Mouse (Mus musculus) mature B cell (primary cell): Measurements from ENCODE around the gene Actn1.

ENCODE experiments used
- in situ Hi-C: fragments of 300-500 bp; cut with MboI; formaldehyde crosslinking; loops from 2 replicates; pipeline ENCODE4 v1.14.3; 2019

The Actn1 gene

GRCm38 (mm10) chr12:80259216-80260055 lies 735 bp downstream of the Actn1 start:
- in situ Hi-C loops: no loop called here

GRCm38 (mm10) chr12:80258520-80259215 lies 1.5 kb downstream of the Actn1 start:
- in situ Hi-C loops: no loop called here

- in situ Hi-C loops: no loop called here
Observed at GRCm38 (mm10) chr12:80251978-80252377, 8.2 kb downstream of the Actn1 start.

- in situ Hi-C loops: no loop called here
Observed at GRCm38 (mm10) chr12:80251554-80251953, 8.6 kb downstream of the Actn1 start.

GRCm38 (mm10) chr12:80249539-80249938 lies 10.6 kb downstream of the Actn1 start:
- in situ Hi-C loops: no loop called here

GRCm38 (mm10) chr12:80247067-80247466 lies 13.1 kb downstream of the Actn1 start:
- in situ Hi-C loops: no loop called here

- in situ Hi-C loops: no loop called here
Observed at GRCm38 (mm10) chr12:80246505-80246904, 13.7 kb downstream of the Actn1 start.

- in situ Hi-C loops: no loop called here
Observed at GRCm38 (mm10) chr12:80244755-80245154, 15.4 kb downstream of the Actn1 start.

- in situ Hi-C loops: no loop called here
Observed at GRCm38 (mm10) chr12:80244127-80244526, 16.0 kb downstream of the Actn1 start.

GRCm38 (mm10) chr12:80243335-80243734 lies 16.8 kb downstream of the Actn1 start:
- in situ Hi-C loops: no loop called here

- in situ Hi-C loops: no loop called here
Observed at GRCm38 (mm10) chr12:80239445-80239844, 20.7 kb downstream of the Actn1 start.

- in situ Hi-C loops: no loop called here
Observed at GRCm38 (mm10) chr12:80238523-80238922, 21.6 kb downstream of the Actn1 start.

GRCm38 (mm10) chr12:80235295-80235694 lies 24.9 kb downstream of the Actn1 start:
- in situ Hi-C loops: no loop called here

GRCm38 (mm10) chr12:80234226-80234625 lies 25.9 kb downstream of the Actn1 start:
- in situ Hi-C loops: no loop called here

GRCm38 (mm10) chr12:80232840-80233218 lies 27.3 kb downstream of the Actn1 start:
- in situ Hi-C loops: no loop called here

- in situ Hi-C loops: no loop called here
Observed at GRCm38 (mm10) chr12:80232076-80232839, 27.9 kb downstream of the Actn1 start.

- in situ Hi-C loops: no loop called here
Observed at GRCm38 (mm10) chr12:80231317-80231716, 28.9 kb downstream of the Actn1 start.

GRCm38 (mm10) chr12:80230854-80231253 lies 29.3 kb downstream of the Actn1 start:
- in situ Hi-C loops: no loop called here

- in situ Hi-C loops: no loop called here
Observed at GRCm38 (mm10) chr12:80230111-80230700, 30.0 kb downstream of the Actn1 start.

GRCm38 (mm10) chr12:80229010-80229800 lies 31.0 kb downstream of the Actn1 start:
- in situ Hi-C loops: no loop called here

GRCm38 (mm10) chr12:80228356-80228755 lies 31.8 kb downstream of the Actn1 start:
- in situ Hi-C loops: no loop called here
